Mouse (Mus musculus): Measurements from ENCODE around the gene Tnfsf15. TPM values are rescaled to one million over a fixed set of nuclear protein-coding genes. Genes with fewer than 3 reads are reported as not detected.

Gene Tnfsf15
- 1 to 10 TPM in 1 of 3 experiments, under 1 TPM in 2; 0.63 to 1.0 (median 0.82) TPM for polyA plus RNA-seq (2017; shearing (Covaris generic))

DNA sequence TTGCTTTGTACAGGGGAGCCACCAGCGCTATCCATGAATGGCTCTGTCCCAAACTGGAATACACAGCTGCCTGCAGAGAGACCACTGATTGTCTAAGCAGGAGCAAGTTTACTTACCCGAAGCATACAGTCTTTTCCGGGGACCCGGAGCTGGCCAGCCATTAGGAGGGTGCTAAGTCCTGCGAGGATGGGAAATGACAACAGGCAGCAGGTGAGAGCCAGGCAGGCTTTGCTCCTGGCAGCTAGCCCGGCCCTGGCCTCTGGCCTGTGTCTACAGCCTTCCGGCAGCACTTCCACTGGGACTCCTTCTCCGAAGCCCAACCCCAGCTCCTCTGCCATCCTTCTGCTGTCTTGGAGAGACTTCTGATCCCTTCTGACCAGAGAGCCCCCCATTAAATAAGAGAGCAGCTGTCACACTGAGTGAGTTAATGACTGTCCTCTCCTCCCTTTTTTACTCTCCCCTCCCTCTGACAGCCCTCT is at the start of gene Tnfsf15:
Gene Tnfsf15 (minus strand): TSS at position 421 of the 479 bp plus-strand sequence.
- no peak for ATAC-seq

DNA sequence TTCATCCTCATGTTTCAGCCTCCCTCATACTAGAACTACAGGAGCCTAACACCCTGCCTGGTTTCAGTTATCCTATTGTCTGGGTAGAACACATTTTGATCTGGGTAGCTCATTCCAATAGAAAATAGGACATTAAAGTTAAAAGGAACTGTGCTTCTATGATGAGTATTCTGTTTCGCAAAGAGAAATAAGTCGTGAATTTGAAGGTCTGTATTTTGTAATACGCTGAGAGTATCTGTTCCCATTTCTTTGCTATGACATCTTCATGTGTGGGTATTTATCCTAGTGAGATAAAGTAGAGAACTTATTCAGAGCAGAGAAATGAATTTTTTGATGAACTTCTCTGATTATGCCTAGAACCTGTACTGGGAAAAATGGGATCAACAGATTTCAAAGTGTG is 47.4 kb upstream of the Tnfsf15 start:
- no peak for ATAC-seq

DNA sequence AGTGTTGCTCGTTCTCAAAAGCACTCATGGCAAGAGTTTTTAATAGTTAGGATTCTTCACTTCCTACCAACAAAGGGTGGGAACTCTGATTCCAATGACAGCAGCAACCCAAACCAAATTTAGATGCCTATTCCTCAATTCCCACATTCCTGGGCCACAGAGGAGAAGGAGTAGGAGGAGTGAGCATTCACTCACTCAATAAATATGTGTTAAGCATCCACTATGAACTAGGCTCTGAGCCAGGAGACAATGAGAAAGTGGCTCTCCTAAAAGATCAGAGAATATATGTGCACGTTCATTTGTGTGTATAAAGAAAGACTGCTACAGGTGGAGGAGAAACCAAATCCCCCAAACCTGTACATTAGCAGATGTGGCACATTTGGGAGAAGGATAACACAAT is 40.6 kb upstream of the Tnfsf15 start:
- no peak for ATAC-seq

DNA sequence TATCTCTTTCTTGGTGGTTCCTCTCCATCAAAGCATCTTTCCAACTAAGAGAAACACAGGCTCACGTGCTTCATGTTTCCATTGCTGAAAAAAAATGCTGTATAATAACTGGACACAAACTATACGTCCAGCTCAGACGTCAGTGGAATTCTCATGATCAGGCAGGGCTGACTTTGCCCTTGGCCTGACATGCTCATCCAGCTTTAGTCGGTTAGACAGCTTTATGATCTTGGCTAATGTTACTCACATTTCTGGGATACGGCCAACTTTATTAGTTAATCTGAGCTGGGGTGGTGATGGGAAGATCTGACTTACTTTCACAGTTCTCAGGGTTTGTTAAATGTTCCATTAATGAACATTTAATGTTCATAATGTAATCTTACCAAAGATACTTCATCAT is 38.9 kb upstream of the Tnfsf15 start:
- no peak for ATAC-seq

DNA sequence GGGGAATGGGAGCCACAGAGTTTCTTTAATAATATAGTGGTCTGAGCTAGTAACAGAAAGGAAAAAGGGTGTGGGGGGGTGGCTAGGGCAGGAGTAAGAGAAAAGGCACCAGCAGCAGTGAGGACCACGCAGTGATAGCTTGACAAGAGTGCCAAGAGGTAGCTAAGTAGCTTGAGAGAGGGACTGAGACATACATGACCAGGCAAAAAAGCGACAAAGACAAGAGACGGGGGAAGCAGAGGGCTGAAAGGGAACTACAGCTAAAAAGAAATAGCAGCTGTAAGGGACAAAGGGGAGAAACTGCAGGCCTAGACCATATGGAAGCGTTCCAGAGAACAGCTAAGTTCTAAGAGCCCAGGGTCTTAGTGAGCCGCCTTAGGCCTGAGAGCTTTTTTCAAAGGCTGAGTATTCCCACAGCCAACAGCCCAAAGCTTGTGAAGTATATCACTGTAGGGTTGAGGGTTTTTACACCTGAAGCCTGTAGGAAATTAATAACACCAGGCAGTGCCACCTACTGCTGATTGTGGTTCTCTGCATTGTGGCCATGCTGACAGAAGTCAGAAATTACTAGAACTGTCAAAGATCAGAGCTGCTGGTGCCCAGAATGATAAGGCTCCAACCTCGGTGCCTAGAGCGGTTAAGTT is 38.2 kb upstream of the Tnfsf15 start:
- no peak for ATAC-seq

DNA sequence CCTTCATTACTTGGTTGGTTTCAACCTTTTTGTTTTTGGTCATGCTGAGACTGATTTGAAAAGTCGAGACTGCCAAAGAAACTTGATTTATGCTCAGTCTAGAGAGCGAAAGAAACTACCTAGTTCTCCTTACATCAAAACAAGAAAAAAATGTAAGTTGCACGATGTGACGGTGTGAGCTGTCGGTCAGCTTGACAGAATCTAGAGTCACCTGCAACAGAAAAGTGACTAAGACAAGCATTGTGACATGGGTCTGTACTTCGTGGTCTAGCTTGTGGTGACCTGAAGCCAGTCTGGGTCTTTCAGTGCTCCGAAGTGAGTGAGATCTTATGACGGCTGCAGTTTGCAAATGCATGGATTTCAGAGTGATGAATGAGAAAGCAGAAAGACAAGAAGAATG is 32.3 kb upstream of the Tnfsf15 start:
- no peak for ATAC-seq

DNA sequence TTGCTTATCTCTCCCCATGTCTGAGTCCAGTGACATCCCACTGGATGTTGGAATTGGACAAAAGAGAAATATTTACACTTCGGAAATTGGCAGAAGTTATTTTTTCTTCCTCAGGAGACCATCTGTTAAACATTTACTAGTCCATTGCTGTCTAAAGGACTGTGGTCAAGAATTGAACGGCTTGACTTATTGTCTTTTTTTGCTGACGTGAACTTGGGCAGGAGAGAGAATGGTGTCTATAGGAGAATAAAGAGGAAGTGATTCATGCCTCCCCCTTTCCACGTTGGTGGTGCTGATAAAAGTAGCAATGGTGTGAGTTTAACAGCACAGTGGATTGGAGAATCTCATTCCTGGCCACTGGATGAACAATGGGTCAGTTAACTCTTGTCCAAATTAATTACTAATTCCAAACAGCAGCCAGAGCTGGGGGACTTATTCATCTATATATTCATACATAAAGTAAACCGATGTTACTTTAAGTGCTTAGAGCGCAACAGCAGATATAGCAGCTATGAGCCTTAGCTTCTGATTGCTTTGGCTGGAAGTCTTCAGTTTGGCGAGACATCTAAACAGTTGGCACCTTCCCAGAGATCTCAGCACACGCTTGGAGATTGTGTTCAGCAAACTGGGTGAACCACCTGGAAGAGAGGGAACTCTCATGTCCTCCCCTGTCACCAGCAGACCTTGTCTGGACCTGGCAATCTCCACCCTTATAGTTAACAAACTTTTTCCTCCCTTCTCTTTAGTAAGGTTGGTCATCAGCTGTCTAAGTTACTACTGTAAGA is 28.6 kb upstream of the Tnfsf15 start:
- no peak for ATAC-seq

DNA sequence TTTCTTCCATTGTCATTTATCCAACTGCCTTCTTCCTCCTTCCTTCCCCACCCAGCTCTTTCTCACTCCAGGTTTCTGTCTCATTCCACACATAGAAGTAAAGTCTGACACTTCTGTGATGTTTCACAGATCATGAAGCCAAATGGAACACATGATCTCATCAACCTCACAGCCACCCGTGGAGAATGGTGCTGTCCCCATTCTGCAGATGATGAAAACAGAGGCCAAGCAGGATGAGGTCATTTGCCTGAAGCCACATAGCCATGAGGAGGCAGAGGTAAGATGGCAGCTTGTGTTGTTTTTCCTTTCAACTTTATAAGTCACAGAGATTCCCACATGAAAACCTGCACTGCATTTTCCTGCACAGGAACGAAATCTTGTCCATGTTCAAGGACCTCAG is 27.6 kb upstream of the Tnfsf15 start:
- no peak for ATAC-seq

DNA sequence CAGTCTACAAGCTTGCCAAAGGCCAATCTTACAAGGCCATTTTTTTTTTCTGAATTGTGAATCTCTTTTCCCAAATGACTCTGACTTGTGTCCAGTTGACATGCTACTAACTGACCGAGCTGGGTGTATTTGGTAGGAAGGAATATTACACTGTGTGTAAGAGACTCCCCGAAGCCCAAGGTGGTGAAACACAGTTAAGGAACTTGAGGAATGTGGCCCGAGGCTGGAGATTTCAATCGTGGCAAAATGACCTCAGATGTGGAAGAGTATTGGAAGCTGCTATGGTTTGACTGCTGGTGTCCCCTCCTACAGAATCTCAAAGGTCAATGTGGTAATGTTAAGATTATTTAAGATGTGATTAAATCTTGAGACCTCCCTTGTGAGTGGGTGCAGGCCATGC is 26.4 kb upstream of the Tnfsf15 start:
- no peak for ATAC-seq

DNA sequence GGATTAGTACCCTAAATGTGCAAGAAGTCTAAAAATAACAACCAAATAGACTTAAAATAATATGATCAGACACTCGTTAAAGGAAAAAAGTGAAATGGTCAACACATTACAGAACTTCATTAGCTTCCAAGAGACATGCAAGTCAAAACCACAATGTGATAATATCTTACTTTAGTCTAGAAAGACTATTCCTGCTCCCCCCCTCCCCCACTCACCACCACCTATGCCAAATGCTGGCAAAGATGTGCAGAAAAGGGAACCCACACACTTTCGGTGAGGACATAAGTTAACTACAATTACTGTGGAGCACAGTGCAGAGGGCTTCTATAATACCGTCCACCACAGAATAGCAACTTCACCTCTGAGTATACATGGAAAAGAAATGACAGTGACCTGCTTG is 24.2 kb upstream of the Tnfsf15 start:
- ATAC-seq, result no peak

DNA sequence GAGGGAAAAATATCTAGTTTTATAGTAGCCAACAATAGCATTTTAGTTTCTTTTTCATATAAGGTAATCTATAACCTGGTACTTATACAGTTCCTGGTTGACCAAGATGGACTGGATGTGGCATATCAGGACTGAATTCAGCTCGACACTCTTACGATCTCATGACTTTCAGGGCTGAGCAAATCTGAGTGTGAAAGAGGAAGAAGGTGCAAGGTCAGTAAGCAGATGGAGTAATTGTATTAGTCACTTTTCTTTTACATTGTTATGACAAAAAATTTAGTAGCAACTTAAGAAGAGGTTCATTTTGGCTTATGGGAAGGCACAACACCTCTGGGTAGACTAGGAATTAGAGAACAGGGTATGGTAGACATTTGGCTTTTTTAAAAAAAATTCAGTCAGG is 20.1 kb upstream of the Tnfsf15 start:
- ATAC-seq, result no peak

DNA sequence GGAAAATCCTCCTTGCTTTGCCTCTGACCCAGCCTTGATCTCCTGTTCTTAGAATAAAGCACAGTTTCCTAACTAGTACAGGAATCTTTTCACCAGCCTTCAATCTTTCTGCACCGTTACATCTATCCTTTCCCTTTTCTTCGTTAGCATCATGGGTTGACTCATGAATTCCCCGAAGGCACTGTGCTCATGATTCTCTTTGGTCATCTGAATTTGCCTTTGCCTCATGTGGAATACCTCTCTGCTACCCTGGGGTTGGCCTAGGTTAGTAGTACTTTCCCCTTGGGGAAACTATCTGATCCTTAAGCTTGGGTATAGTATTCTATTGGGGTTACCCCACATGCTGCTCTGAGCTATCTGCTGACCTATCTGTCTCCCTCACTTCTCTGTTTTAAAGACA is 15.0 kb upstream of the Tnfsf15 start:
- no peak for ATAC-seq

DNA sequence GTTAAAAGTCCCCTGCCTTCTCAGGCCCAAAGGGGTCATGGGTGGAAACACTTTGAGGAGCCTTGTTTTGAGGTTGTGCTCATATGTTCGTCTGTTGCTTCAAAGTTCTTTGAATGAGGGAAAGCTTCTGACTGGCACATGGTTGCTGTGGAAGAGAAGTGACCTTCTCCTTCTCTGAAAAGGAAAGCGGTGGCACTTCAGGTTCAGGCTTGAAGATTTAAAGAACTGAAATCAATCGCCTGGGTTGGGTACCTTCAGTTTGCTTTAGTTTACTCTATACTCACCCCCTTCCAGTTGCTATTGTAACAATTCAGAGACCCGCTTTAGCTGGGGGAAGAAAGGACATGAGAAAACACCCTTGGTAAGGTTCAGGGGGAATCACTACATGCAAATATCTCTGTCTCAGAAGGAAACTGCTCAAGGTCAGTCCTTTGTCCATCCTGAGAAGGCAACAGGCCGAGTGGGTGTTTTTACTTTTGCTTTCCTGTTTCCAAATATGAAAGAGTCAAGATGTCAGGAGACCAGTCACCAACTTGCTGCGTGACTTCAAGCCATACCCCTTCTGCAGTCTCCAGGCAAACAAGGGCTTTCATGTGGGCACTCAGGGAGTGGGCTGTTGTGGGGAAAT is 12.7 kb upstream of the Tnfsf15 start:
- ATAC-seq, result no peak

DNA sequence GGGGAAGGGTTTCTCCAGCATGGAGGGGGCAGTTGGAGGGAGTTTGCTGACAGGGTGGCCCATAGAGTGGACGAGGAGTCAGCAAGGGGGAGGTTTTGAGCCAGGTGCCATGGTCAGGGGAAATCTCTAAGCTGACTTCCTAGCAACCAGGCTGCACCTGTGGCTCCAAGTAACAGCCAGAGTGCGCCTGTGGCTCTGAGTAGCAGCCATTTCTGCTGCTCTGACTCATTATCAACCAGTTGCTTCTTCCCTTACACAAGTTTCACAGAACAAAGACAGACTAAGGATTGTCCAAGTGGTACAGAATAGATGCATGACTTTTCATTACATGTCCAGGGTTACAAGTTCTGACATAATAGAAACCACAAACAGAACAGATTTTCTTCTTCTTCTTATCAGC is 11.2 kb upstream of the Tnfsf15 start:
- no peak for ATAC-seq

DNA sequence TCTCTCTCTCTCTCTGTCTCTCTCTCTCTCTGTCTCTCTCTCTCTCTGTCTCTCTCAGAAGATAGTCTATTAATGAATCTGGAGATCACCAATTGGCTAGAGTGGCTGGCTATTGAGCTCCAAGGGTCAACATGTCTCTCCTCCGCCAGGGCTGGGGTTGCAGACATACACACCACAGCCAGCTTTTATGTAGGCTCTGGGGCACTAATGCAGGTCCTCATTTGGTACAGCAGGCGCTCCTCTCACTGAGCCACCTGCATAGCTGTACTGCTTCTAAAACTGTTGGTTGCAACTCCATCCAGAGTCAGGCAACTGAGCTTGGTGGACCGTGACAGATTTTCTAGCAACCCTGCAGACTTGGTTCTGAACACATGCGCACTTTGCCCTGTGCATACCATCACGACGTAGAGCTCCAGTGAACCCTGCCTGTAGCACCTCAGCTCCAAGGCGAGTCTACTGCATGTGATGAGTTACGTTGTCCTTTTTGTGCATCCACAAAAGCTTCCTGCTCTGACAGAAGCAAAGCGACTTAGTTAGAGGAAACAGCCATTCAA is 9.6 kb upstream of the Tnfsf15 start:
- no peak for ATAC-seq

DNA sequence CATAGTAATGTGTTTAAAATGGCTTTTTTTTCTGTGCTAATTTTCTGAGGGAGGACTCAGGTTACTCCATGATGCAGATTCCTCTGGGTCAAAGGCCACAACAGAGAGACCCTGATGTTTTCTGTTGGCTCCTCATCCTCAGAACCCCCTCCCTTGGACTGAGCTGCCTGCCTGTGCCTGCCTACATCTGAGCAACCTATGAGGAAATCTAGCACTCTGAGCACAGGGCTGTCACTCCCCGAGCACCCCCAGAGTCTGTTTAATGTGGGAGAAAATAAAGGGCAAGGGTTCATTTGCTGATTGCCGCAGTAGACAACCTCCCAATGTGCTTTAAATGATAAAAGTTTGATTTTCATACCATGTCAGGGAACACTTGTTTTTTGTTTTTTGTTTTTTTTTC is 8.9 kb upstream of the Tnfsf15 start:
- no peak for ATAC-seq

DNA sequence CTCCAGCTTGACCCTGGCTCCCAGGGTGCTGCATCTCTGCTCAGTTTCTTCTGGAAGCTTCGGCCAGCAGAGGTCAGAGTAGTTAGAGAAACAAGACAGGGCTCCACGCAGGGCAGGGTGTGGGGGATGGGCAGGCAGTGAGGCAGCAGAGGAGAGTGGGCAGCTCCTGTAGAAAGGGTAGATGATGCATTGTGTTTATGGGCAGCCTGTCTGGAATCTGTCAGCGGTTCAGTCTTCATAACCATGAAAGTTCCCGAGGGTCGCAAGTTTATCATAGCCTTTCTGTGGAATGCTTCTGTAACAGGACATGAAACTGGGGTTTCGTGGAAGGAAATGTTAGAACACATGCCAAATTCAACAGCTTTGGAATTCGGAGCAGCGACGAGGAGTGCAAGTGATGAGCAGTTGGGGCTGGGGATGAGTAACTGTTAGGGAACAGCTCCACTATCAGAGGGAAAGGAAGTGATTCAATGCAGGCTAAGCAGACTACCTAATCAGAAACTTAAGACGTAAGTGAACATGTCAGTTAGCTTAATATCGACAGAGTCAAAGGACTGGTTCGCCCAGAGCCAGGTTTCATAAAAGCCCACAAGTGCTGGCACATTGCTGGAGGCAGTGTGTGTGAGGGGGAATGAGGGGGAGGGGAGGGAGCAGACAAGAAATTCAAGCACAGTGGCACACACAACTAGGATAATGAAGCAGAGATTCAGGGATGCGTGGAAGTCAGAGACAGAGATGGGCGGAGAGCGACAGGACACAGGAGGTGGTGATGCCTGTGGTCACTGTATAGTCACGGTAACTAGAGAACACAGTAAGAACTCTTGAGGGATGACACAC is 8.0 kb upstream of the Tnfsf15 start:
- no peak for ATAC-seq

DNA sequence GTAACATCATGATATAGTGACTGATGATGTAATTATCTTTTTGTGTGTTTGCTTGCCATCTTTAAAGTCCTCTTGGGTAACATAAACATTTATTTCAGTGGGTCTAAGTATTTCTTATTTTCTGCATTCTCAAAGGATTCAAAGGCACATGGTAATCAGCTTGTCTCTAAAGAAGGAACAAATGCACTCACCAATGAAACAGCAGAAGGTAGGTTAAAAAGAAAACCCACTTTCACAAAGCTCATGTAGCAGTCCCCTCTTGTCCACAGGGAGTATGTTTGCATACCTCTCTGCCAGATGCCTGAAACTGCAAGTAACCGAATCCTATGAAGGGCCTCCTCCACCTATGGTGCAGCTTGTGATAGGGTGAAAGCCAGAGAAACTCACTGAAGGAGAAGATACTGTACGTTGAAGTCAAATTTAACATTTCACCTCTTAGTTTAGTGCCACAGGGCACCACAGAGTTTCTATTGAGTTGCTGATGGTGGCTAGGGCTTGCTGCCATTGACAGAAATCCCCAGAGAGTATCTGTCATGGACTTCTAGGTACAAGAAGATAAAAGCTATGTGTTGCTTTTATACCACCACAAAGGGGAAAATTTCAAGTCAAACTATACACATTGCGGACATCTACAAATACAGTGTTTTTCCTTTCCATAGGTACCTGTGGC is 3.3 kb upstream of the Tnfsf15 start:
- ATAC-seq, result no peak

DNA sequence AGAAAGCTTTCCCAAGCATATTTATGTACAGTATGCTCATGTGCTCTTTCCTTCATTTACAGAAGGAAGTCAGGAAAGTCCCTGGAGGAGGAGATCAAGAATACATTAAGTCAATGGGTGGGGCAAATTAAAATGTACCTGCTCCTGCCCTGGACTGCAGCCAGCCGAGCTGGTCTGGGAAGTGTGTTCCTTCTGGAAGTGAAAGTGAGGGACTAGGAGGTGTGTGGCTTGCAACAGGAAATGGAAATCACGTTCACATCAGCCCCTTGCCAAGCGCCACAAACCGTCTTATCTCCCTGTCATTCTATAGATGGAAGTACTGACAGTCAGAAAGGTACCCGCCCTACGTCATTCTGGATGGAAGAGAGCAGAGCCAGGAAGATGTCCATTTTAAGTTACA is 358 bp upstream of the Tnfsf15 start:
- peak; percentile 77 for ATAC-seq

DNA sequence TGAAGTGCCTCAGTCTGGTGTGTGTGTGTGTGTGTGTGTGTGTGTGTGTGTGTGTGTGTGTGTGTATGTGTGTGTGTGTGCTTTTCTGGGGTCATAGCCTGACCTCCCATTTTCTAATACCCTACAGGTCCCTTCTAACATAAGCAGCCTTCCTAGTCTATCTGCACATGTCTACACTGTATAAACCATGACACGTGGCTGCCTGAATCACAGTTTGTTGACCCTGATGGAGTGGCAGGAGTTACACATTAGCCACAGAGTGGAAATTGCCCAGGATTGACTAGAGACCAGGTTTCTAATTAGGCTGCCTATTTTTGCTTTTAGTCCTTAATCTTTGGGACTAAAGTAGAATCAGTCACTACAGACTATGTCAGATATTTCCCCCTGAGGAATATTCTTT is 1.3 kb downstream of the Tnfsf15 start:
- no peak for ATAC-seq

DNA sequence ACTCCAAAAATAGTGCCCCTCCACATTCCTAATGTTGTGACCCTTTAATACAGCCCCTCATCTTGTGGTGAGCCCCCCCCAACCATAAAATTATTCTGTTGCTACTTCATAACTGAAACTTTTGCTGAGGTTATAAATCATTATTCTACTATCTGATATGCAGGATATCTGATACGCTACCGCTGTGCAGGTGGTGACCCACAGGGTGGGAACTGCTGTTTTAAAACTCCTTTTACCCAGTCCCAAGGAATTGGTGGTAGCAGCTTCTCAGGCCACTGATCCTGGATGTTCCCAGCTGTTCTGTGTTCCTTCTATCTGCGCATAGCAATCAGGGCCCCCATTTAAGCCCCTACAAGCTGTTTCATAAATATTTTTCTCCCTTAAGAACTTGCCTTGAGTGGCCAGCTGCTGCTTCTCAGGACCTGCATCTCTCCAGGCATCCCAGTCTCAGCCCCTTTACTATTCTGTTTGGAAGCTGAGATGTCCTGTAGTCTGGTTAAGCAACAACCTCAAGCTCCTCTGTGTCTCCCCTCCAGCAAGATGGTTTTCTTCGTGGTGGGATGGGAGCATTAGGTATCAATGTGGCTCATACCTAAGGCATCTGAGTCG is 2.0 kb downstream of the Tnfsf15 start:
- no peak for ATAC-seq

DNA sequence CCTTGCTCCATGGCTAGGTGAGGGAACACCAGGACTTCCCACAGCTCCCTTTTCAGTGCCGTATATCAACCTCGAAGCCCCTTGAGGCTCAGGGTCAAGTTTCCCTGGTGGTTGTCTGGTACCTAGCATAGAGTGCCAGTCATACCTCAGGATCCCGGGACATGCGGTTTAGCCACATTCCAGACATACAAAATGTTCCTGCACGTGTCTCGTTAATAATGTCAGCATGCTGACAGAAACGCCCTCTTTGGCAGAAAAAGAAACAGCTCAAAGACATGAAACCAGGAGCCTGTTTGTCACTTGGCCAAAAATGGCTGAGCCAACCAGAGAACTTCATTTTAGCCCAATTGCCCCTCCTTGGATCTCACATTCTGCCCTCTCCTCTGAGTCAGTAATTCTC is 2.8 kb downstream of the Tnfsf15 start:
- ATAC-seq, result no peak

Data from inflammation-experienced regulatory T-cells, adult 6 months (primary cell).